Mouse (Mus musculus) stomach, embryonic 14.5 days (tissue): ENCODE data around the gene Sema5b. TPM values are rescaled to one million over a fixed set of nuclear protein-coding genes. Genes with fewer than 3 reads are reported as not detected.

Source experiments
- ATAC-seq: fragments of 200-750 bp; cut with Nextera tagmentation; 2 replicates; pipeline ENCODE4 v1.8.0; 2017; ENCODE audit warnings: low read depth, moderate TSS enrichment; ENCODE audit not compliant: insufficient number of reproducible peaks, insufficient read depth, low FRiP score
- H3K27ac ChIP-seq: fragments of 300-500 bp; sonication (generic); 2 replicates; pipeline ENCODE4 v1.5.1; 2014; ENCODE audit warnings: mild to moderate bottlenecking, low read length, moderate library complexity, mixed read lengths
- H3K27me3 ChIP-seq: fragments of 300-500 bp; sonication (generic); 2 replicates; pipeline ENCODE4 v1.6.1; 2014; ENCODE audit warnings: low read length, control low read depth, mixed read lengths; ENCODE audit not compliant: control insufficient read depth, insufficient read depth
- H3K36me3 ChIP-seq: fragments of 300-500 bp; sonication (generic); 2 replicates; pipeline ENCODE4 v1.6.1; 2014; ENCODE audit warnings: mild to moderate bottlenecking, control low read depth, low read length, moderate library complexity, mixed read lengths; ENCODE audit not compliant: control insufficient read depth, insufficient read depth
- H3K4me1 ChIP-seq: fragments of 300-500 bp; sonication (generic); 2 replicates; pipeline ENCODE4 v1.6.1; 2014; ENCODE audit warnings: low read length, control low read depth, mixed read lengths; ENCODE audit not compliant: control insufficient read depth, insufficient read depth
- H3K4me2 ChIP-seq: fragments of 300-500 bp; sonication (generic); replicated peaks from 2 replicates; pipeline ENCODE4 v1.6.1; 2014; ENCODE audit warnings: low read depth, low read length, control low read depth
- H3K4me3 ChIP-seq: fragments of 300-500 bp; sonication (generic); 2 replicates; pipeline ENCODE4 v1.5.1; 2014; ENCODE audit warnings: low read depth, low read length, control low read depth
- H3K9ac ChIP-seq: fragments of 300-500 bp; sonication (generic); replicated peaks from 2 replicates; pipeline ENCODE4 v1.6.1; 2014; ENCODE audit warnings: low read depth, mild to moderate bottlenecking, control low read depth, low read length, moderate library complexity, mixed read lengths
- H3K9me3 ChIP-seq: fragments of 300-500 bp; sonication (generic); 2 replicates; pipeline ENCODE4 v1.6.1; 2016; ENCODE audit warnings: low read depth, low read length, control low read depth; ENCODE audit not compliant: control insufficient read depth
- WGBS: fragments of 180-500 bp; shearing (Covaris S2); extraction: QIAGEN DNeasy Blood & Tissue Kit; methylation state at CpG from one replicate; pipeline ENCODE4 v1.1.7; 2014; 5-methylcytosine and 5-hydroxymethylcytosine counted together
- polyA plus RNA-seq: library from polyadenylated mRNA; unstranded; fragments of >200 nt; fragmentation: Nextera tagmentation; extraction: Ambion mirVana; gene quantifications from 2 replicates; pipeline ENCODE4 v1.2.1, GENCODE M21; 2014

Gene Sema5b
- polyA plus RNA-seq, 1 experiment from 2014 or later = 5.2 TPM

DNA sequence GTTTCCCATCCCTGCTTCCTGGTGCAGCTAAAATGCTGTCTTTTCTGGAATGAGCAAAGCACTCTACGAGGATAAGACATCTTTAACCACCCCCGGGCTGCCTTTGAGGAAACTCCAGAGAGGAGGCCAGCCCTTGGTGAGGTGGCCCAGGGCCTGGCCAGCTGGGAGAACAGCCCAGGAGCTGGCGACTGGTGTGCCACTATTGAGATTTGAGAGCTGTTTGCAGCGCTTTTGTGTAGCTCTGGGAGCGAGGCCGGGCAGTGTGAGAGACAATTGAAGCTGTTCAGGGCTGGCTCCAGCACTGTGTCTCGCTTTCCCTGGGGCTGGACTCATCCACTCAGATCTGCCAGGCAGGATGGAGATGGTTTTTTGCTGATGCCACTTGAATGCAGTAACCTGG, 40.4 kb downstream of the Sema5b start:
- Histone ChIP-seq H3K9ac (no peak overlapping the region), H3K9me3 (no peaks in the 10 kb centered on the region), H3K27ac (no peak overlapping the region), H3K4me3 (no peak overlapping the region), H3K27me3 (no peaks in the 10 kb centered on the region), H3K4me1 (peaks cover 7% of the 10 kb centered on the region; the same call in 1 of the 2 replicates), H3K36me3 (no peaks in the 10 kb centered on the region), H3K4me2 (no peak overlapping the region)
- ATAC-seq = no peak
- 65% methylated on average over 7 of the region's 7 CpGs for WGBS

GRCm38 (mm10) chr16:35583551-35584080, 42.7 kb downstream of the Sema5b start:
- no peaks in the 10 kb centered on the region for H3K27me3 ChIP-seq
- no peak for ATAC-seq
- no peaks in the 10 kb centered on the region for H3K9me3 ChIP-seq
- H3K4me2 ChIP-seq = no peak overlapping the region
- H3K9ac ChIP-seq = no peak overlapping the region
- H3K4me1 ChIP-seq = peaks cover 14% of the 10 kb centered on the region; the same call in 1 of the 2 replicates
- WGBS = 54% methylated on average over 4 of the region's 4 CpGs
- H3K36me3 ChIP-seq = no peaks in the 10 kb centered on the region
- no peak overlapping the region for H3K27ac ChIP-seq
- H3K4me3 ChIP-seq = no peak overlapping the region

- Histone ChIP-seq H3K27ac (no peak overlapping the region), H3K4me1 (peaks cover 14% of the 10 kb centered on the region; the same call in 1 of the 2 replicates)
- ATAC-seq = no peak; the same call in 1 of the 2 replicates
Measured at GRCm38 (mm10) chr16:35585126-35585694, 44.3 kb downstream of the Sema5b start.

GRCm38 (mm10) chr16:35587046-35587779, 46.3 kb downstream of the Sema5b start:
- Histone ChIP-seq H3K9ac (no peak overlapping the region), H3K4me2 (peak overlapping the region; percentile 17; the same call in 1 of the 2 replicates), H3K36me3 (no peaks in the 10 kb centered on the region), H3K27ac (no peak overlapping the region), H3K9me3 (no peaks in the 10 kb centered on the region), H3K27me3 (no peaks in the 10 kb centered on the region), H3K4me1 (peaks cover 21% of the 10 kb centered on the region), H3K4me3 (no peak overlapping the region)
- WGBS = 69% methylated on average over 8 of the region's 8 CpGs
- no peak for ATAC-seq

More at GRCm38 (mm10) chr16:35585126-35585694, 44.3 kb downstream of the Sema5b start:
- no peak overlapping the region for H3K4me3 ChIP-seq
- no peaks in the 10 kb centered on the region for H3K36me3 ChIP-seq
- WGBS = 73% methylated on average over 8 of the region's 8 CpGs
- H3K27me3 ChIP-seq = no peaks in the 10 kb centered on the region
- no peak overlapping the region for H3K4me2 ChIP-seq
- H3K9me3 ChIP-seq = no peaks in the 10 kb centered on the region
- no peak overlapping the region for H3K9ac ChIP-seq

GRCm38 (mm10) chr16:35587866-35588465, 47.0 kb downstream of the Sema5b start:
- no peak for ATAC-seq
- Histone ChIP-seq H3K27me3 (no peaks in the 10 kb centered on the region), H3K4me2 (peak overlapping the region; percentile 17; the same call in 1 of the 2 replicates), H3K9ac (no peak overlapping the region), H3K36me3 (no peaks in the 10 kb centered on the region), H3K27ac (no peak overlapping the region), H3K9me3 (no peaks in the 10 kb centered on the region), H3K4me3 (no peak overlapping the region), H3K4me1 (peaks cover 28% of the 10 kb centered on the region)
- WGBS = 11% methylated on average over 20 of the region's 20 CpGs

- Histone ChIP-seq H3K4me1 (peaks cover 28% of the 10 kb centered on the region), H3K27me3 (no peaks in the 10 kb centered on the region), H3K9me3 (no peaks in the 10 kb centered on the region), H3K36me3 (no peaks in the 10 kb centered on the region), H3K4me3 (no peak overlapping the region), H3K27ac (no peak overlapping the region), H3K9ac (no peak overlapping the region), H3K4me2 (0 out of 2 replicates have a peak overlapping the region, but pooled peaks have one; percentile 17)
- no peak for ATAC-seq
- WGBS = 32% methylated on average over 18 of the region's 18 CpGs
Measured at GRCm38 (mm10) chr16:35588731-35589151, 47.8 kb downstream of the Sema5b start.

GRCm38 (mm10) chr16:35591756-35592155, 50.8 kb downstream of the Sema5b start:
- H3K27ac ChIP-seq = peak overlapping the region; percentile 48; the same call in 1 of the 2 replicates
- H3K4me3 ChIP-seq = no peak overlapping the region
- H3K9me3 ChIP-seq = no peaks in the 10 kb centered on the region
- ATAC-seq = no peak
- no peaks in the 10 kb centered on the region for H3K27me3 ChIP-seq
- H3K4me1 ChIP-seq = peaks cover 26% of the 10 kb centered on the region
- H3K36me3 ChIP-seq = no peaks in the 10 kb centered on the region
- WGBS = 20% methylated on average over 11 of the region's 11 CpGs
- H3K4me2 ChIP-seq = 0 out of 2 replicates have a peak overlapping the region, but pooled peaks have one; percentile 12
- no peak overlapping the region for H3K9ac ChIP-seq
